Mouse (Mus musculus) ES-E14 (cell line): ENCODE measurements around the gene Srr. TPM values are rescaled to one million over a fixed set of nuclear protein-coding genes. Genes with fewer than 3 reads are reported as not detected.

Experiments
- DNase-seq: peaks from one replicate; pipeline ENCODE4 v3.0.0-alpha.2; 2013; ENCODE audit warnings: low read depth, low spot score
- H3K27ac ChIP-seq: 2 replicates; pipeline ENCODE4 v1.5.1; 2012; ENCODE audit warnings: low read depth, mild to moderate bottlenecking, low read length, moderate library complexity, mixed read lengths; ENCODE audit not compliant: poor library complexity, insufficient read depth, severe bottlenecking
- H3K36me3 ChIP-seq: 2 replicates; pipeline ENCODE4 v1.6.1; 2012; ENCODE audit warnings: mild to moderate bottlenecking, low read length, moderate library complexity, mixed read lengths; ENCODE audit not compliant: control insufficient read depth, poor library complexity, insufficient read depth, severe bottlenecking
- H3K4me1 ChIP-seq, 2 experiments: fragments of 150-350 bp in 1 of 2; sonication (generic) in 1 of 2; 2 replicates each; pipeline ENCODE4 v1.6.1; 2012; ENCODE audit warnings: low read length in 2 of 2, mild to moderate bottlenecking in 1 of 2, mixed read lengths in 1 of 2; ENCODE audit not compliant: control insufficient read depth in 2 of 2, insufficient read depth in 2 of 2, poor library complexity in 1 of 2
- H3K4me3 ChIP-seq, 2 experiments: fragments of 150-350 bp in 1 of 2; sonication (generic) in 1 of 2; 2 replicates each; pipeline ENCODE4 v1.5.1; 2012; ENCODE audit warnings: low read length in 2 of 2, low read depth in 1 of 2, mild to moderate bottlenecking in 1 of 2, mixed read lengths in 1 of 2; ENCODE audit not compliant: insufficient read depth in 1 of 2, poor library complexity in 1 of 2, severe bottlenecking in 1 of 2
- H3K9ac ChIP-seq: 2 replicates; pipeline ENCODE4 v1.6.1; 2012; ENCODE audit warnings: low read depth, mild to moderate bottlenecking, low read length, mixed read lengths; ENCODE audit not compliant: poor library complexity, insufficient read depth, severe bottlenecking
- H3K9me3 ChIP-seq: fragments of 150-350 bp; sonication (generic); 2 replicates; pipeline ENCODE4 v1.6.1; 2012; ENCODE audit warnings: low read depth, mild to moderate bottlenecking, low read length; ENCODE audit not compliant: control insufficient read depth, insufficient read depth
- CHD2 ChIP-seq: IDR thresholded peaks from 2 replicates; pipeline ENCODE4 v1.6.1; 2014; ENCODE audit warnings: mild to moderate bottlenecking, low read depth, low read length, inconsistent platforms
- HCFC1 ChIP-seq: IDR thresholded peaks from 2 replicates; pipeline ENCODE4 v1.6.1; 2012; ENCODE audit warnings: low read length, inconsistent platforms, borderline replicate concordance; ENCODE audit not compliant: insufficient read depth
- MAFK ChIP-seq: IDR thresholded peaks from 2 replicates; pipeline ENCODE4 v1.6.1; 2014; ENCODE audit warnings: mild to moderate bottlenecking, low read depth, low read length, inconsistent platforms; ENCODE audit not compliant: insufficient read depth
- ZC3H11A ChIP-seq: IDR thresholded peaks from 2 replicates; pipeline ENCODE4 v1.6.1; 2012; ENCODE audit warnings: low read depth, mild to moderate bottlenecking, inconsistent platforms, low read length, borderline replicate concordance
- ZNF384 ChIP-seq: IDR thresholded peaks from 2 replicates; pipeline ENCODE4 v1.6.1; 2012; ENCODE audit warnings: low read depth, low read length, inconsistent platforms
- in situ Hi-C, 2 experiments: fragments of 600-800 bp; cut with MboI; formaldehyde crosslinking; loops; one replicate each; pipeline ENCODE4 v1.15.1; 2025; ENCODE audit warnings: low sequenced_read_pairs in 2 of 2, inconsistent platforms in 1 of 2; ENCODE audit not compliant: unreplicated experiment in 2 of 2
- total RNA-seq: library from RNA; depleted of rRNA; stranded (reverse); fragments of 300-350 nt; gene quantifications from 2 replicates; pipeline ENCODE4 v1.2.3, GENCODE M21; 2012

The Srr gene
- total RNA-seq, 1 experiment, result 3.8 TPM

DNA sequence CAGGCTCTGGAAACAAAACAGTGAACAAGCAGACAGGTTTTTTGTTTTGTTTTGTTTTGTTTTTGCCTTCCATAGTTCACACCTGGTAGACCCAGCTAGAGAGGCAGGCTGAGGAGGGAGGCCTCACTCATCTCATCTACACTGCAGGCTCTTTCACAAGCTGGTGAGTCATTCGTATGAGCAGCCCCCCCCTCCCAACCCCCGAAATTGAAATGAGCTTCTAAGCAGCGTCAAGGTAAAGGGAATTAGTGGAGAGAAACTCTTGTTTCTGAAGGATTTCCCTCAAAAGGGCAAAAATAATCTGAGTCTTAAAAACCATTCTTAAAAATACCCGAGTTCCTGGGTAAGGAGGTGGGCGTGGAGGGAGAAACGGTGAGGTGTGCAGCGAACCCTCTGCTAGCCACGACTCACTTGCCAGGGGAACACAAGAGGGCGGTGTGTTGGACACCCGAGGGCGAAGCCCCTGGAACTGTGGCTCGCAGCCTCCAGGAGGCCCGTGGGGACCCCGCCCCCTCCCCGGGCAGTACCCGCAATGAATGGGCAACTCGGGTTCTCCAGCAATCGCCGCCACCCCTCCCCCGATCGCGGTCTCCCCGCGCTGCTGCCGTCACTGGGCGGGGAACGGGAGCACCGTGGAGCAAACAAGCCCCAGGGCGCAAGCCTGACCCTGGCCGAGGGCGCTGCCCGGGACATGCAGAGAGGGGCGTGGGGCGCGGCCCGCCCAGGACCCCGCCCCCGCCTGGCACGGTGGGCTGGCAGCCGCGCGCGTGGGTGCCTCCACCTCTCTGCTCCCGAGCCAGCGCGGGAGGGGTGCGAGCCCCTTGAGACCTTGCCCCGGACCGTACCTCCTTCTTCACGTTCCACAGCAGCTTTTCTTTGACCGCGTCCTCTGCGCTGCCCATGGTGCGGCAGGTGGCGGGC, 29.5 kb downstream of the Srr start:
- in situ Hi-C loops, result no loop called here
- H3K9ac ChIP-seq, result peak overlapping the region; percentile 87
- H3K9me3 ChIP-seq, result no peaks in the 10 kb centered on the region
- H3K27ac ChIP-seq, result peak overlapping the region; percentile 20; the same call in 1 of the 2 replicates
- peaks cover 0 to 9% of the 10 kb centered on the region in 2 experiments; a peak in 2 of 4 replicates for H3K4me1 ChIP-seq
- peaks cover 20% of the 10 kb centered on the region for H3K36me3 ChIP-seq
- DNase-seq, result peak; percentile 31
- TF ChIP-seq HCFC1 (peak; percentile 52; the same call in 1 of the 2 replicates), ZC3H11A (no peak), MAFK (no peak)
- peak overlapping the region; percentile 95 to 96 for H3K4me3 ChIP-seq

DNA sequence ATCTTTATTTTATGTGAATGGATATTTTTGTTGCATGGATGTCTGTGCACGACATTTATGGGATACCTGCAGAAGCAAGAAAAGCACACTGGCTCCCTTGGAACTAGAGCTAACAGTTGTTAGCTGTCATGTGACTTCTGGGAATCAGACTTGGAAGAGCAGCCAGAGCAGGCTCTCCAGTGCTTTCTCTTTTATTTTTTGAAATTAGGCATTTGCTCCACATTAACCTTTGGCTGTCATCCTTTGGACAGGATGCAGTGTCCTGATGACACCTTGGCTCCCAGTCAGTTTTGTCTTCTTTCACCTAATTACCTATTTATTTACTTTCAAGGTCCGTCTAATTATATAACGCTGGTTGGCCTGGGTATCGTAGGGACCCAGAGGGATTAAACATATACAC, 31.1 kb downstream of the Srr start:
- no peak for TF ChIP-seq ZC3H11A
- TF ChIP-seq MAFK, result no peak
- TF ChIP-seq CHD2, result no peak
- TF ChIP-seq HCFC1, result no peak
- no peak for TF ChIP-seq ZNF384
- Histone ChIP-seq H3K9me3 (no peaks in the 10 kb centered on the region), H3K4me1 (peaks cover 0 to under 1% of the 10 kb centered on the region in 2 experiments; a peak in 1 of 4 replicates), H3K9ac (no peak overlapping the region), H3K27ac (no peak overlapping the region), H3K36me3 (peaks cover 5% of the 10 kb centered on the region), H3K4me3 (no peak overlapping the region)
- in situ Hi-C loops, result no loop called here
- no peak for DNase-seq

DNA sequence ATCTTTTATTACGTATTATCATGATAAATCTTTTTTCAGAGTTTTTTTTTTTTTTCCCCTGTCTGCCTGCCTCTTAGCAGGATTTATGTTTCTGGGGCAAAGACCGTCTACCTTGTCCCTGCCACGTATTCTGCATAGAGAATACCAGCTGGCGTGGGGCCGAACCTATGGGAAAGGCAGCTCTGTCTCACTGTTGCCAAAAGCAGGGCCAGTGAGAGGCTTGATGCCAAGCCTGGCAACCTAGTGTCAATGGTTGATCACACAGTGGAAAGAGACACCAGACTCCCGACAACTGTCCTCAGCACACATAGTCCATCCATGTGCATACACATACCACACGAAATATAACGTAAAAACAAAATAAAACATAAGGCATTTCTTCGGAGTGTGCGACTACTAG, 42.6 kb downstream of the Srr start:
- no peak for DNase-seq
- Histone ChIP-seq H3K36me3 (no peaks in the 10 kb centered on the region), H3K9ac (no peak overlapping the region), H3K4me3 (no peak overlapping the region), H3K27ac (no peak overlapping the region), H3K4me1 (peaks cover 0 to 1% of the 10 kb centered on the region in 2 experiments; a peak in 1 of 4 replicates), H3K9me3 (no peaks in the 10 kb centered on the region)
- TF ChIP-seq MAFK (no peak), ZNF384 (no peak), CHD2 (no peak), HCFC1 (no peak), ZC3H11A (no peak)
- in situ Hi-C loops, result no loop called here

DNA sequence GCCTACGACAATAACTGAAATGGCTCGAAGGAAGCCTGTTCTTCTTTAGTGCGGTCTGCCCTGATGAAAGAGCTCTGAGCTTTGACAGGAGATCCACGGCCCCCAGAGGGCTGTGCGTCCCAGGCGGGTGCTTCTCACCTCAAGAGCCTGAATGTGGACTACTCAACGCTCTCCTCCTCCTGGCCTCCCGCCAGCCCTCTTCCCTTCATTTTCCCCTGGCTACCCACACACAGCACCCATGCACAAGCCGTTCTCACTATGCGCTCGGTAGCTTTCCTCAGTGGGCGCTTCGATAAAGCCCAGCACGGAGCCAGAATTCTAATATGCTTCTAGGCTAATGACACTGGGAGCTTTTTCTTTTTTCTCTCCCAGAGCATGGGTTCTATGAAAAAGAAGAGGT, 43.8 kb downstream of the Srr start:
- Histone ChIP-seq H3K9ac (peak overlapping the region; percentile 62), H3K27ac (no peak overlapping the region)
- DNase-seq, result no peak

More for the DNA sequence above, 43.8 kb downstream of the Srr start:
- TF ChIP-seq MAFK, result no peak
- no peak for TF ChIP-seq HCFC1
- TF ChIP-seq CHD2, result no peak
- TF ChIP-seq ZC3H11A, result no peak
- Histone ChIP-seq H3K4me1 (peaks cover 1 to 2% of the 10 kb centered on the region in 2 experiments; a peak in 2 of 4 replicates), H3K9me3 (no peaks in the 10 kb centered on the region), H3K4me3 (peak overlapping the region; percentile 13 to 16; a peak in 1 of 4 replicates), H3K36me3 (no peaks in the 10 kb centered on the region)
- in situ Hi-C loops, result no loop called here
